Mouse (Mus musculus): ENCODE results near the gene Exosc6. TPM values are rescaled to one million over a fixed set of nuclear protein-coding genes. Genes with fewer than 3 reads are reported as not detected.

Gene Exosc6
- total RNA-seq, 2 experiments from 2014 or later: 7.4 to 11.3 TPM

Other genes starting within 250 kb of the Exosc6 start
- gene Cog4, start 209.7 kb upstream of the Exosc6 start, total RNA-seq (2015): 13.6 and 17.4 TPM in 2 replicates
- gene Cog4, start 209.7 kb upstream of the Exosc6 start, total RNA-seq (2017): 31.8 and 35.4 TPM in 2 replicates
- gene Sf3b3, start 209.6 kb upstream of the Exosc6 start, total RNA-seq (2015): 58.4 and 63.2 TPM in 2 replicates
- 74.7 and 87.7 TPM in 2 replicates for gene Sf3b3, start 209.6 kb upstream of the Exosc6 start, total RNA-seq (2017)
- gene Fuk, start 153.9 kb upstream of the Exosc6 start, total RNA-seq (2015): 1.5 and 3.4 TPM in 2 replicates
- gene Fuk, start 153.9 kb upstream of the Exosc6 start, total RNA-seq (2017): 3.7 TPM in 2 replicates
- gene St3gal2, start 136.4 kb upstream of the Exosc6 start, total RNA-seq (2015): 23.1 and 25.0 TPM in 2 replicates
- gene St3gal2, start 136.4 kb upstream of the Exosc6 start, total RNA-seq (2017): 15.2 and 17.0 TPM in 2 replicates
- 41.4 and 44.5 TPM in 2 replicates for gene Ddx19a, start 58.5 kb upstream of the Exosc6 start, total RNA-seq (2015)
- 22.4 and 32.5 TPM in 2 replicates for gene Ddx19a, start 58.5 kb upstream of the Exosc6 start, total RNA-seq (2017)
- 4.3 and 5.5 TPM in 2 replicates for gene Ddx19b, start 24.6 kb upstream of the Exosc6 start, total RNA-seq (2015)
- 8.6 and 10.5 TPM in 2 replicates for gene Ddx19b, start 24.6 kb upstream of the Exosc6 start, total RNA-seq (2017)
- 8.4 and 10.3 TPM in 2 replicates for gene Aars, start 23.2 kb upstream of the Exosc6 start, total RNA-seq (2015)
- 26.0 and 29.3 TPM in 2 replicates for gene Aars, start 23.2 kb upstream of the Exosc6 start, total RNA-seq (2017)
- gene Clec18a, start 36.1 kb downstream of the Exosc6 start, total RNA-seq (2015): not detected in 2 replicates
- not detected in 2 replicates for gene Clec18a, start 36.1 kb downstream of the Exosc6 start, total RNA-seq (2017)
- gene Pdpr, start 38.3 kb downstream of the Exosc6 start, total RNA-seq (2015): 8.1 and 9.6 TPM in 2 replicates
- gene Pdpr, start 38.3 kb downstream of the Exosc6 start, total RNA-seq (2017): 14.9 and 18.5 TPM in 2 replicates
- gene Glg1, start 202.9 kb downstream of the Exosc6 start, total RNA-seq (2015): 52.3 and 56.4 TPM in 2 replicates
- 55.9 and 56.6 TPM in 2 replicates for gene Glg1, start 202.9 kb downstream of the Exosc6 start, total RNA-seq (2017)
- 52.6 and 58.1 TPM in 2 replicates for gene Rfwd3, start 243.9 kb downstream of the Exosc6 start, total RNA-seq (2015)
- 74.0 and 75.1 TPM in 2 replicates for gene Rfwd3, start 243.9 kb downstream of the Exosc6 start, total RNA-seq (2017)

All from megakaryocyte, adult 5-6 weeks (primary cell).